ENCODE assay signal across 25 mouse cellular contexts in the genomic region with DNA sequence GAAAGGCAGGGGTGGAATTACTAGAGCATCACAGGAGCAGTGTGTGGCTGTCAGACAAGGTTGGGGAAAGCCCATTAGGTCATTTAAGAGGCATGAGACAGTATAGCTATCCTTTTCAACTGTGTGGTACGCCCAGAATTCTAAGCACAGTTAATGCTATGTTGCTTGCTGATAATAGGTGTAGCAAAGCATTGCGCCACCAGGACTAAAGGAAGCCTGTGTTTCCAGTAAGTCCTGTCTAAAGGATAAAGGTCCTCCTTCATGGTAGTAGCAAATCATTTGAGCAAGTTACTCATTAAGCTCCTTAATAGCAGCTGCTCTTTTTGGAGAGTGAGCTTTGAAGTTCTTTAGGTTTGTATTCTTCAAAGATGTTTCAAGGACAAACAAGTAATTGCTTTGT. TPM values are rescaled to one million over a fixed set of nuclear protein-coding genes. Genes with fewer than 3 reads are reported as not detected.
A peak's percentile ranks its signal among the peaks of the same experiment; 100 is the strongest.
DNase-seq lines count a peak whose midpoint lies in the region; ATAC-seq and TF ChIP-seq lines count a peak whose summit lies in the region.
"Had no signal": no experiment of that assay in that cellular context is flagged by ENCODE, and none has a peak within 500 bp of the region (broad histone marks: within the 10 kb centered on the region; RNA-seq: fewer than 3 reads in every experiment).

No protein-coding gene starts in this region.

- no peaks in the 10 kb centered on the region for H3K79me2 ChIP-seq in liver, adult 2 months (ENCODE audit: control insufficient read depth, insufficient read depth, low read length)

- ATAC-seq in liver, embryonic 12.5 days, result no peak
- peak; percentile 86 for ATAC-seq in intestine, postnatal 0 days
- no peak for ATAC-seq in erythroid progenitor cell, adult 5-6 weeks (replicated peaks; ENCODE audit: low FRiP score, poor library complexity, severe bottlenecking)
- ATAC-seq: forebrain, embryonic 13.5 days; midbrain, embryonic 16.5 days had no signal

- WGBS in liver, adult 2 months, result 22% methylated on average over 2 of the region's 2 CpGs
- WGBS in liver, embryonic 12.5 days (ENCODE audit: insufficient replicate concordance), result 48% methylated on average over 2 of the region's 2 CpGs
- WGBS in intestine, postnatal 0 days, result 52% methylated on average over 2 of the region's 2 CpGs
- WGBS in small intestine, adult 2 months, result 40% methylated on average over 2 of the region's 2 CpGs

- no peaks in the 10 kb centered on the region for H3K27me3 ChIP-seq in liver, adult 2 months (ENCODE audit: control insufficient read depth, insufficient read depth, low read length)
- no peaks in the 10 kb centered on the region for H3K27me3 ChIP-seq in liver, embryonic 12.5 days (replicated peaks)
- no peaks in the 10 kb centered on the region for H3K27me3 ChIP-seq in intestine, postnatal 0 days (replicated peaks; ENCODE audit: control insufficient read depth, insufficient read depth, low read length)
- H3K27me3 ChIP-seq in small intestine, adult 2 months (ENCODE audit: control insufficient read depth, insufficient read depth, low read length), result no peaks in the 10 kb centered on the region
- H3K27me3 ChIP-seq: embryonic facial prominence, embryonic 12.5 days; forebrain, embryonic 13.5 days; hindbrain, embryonic 15.5 days; stomach, embryonic 15.5 days had no signal

- H3K36me3 ChIP-seq in liver, adult 2 months (ENCODE audit: control insufficient read depth, insufficient read depth, low read length), result no peaks in the 10 kb centered on the region
- no peaks in the 10 kb centered on the region for H3K36me3 ChIP-seq in liver, embryonic 12.5 days
- no peaks in the 10 kb centered on the region for H3K36me3 ChIP-seq in intestine, postnatal 0 days (ENCODE audit: control insufficient read depth, insufficient read depth)
- H3K36me3 ChIP-seq in small intestine, adult 2 months (ENCODE audit: control insufficient read depth, insufficient read depth, low read length), result no peaks in the 10 kb centered on the region
- H3K36me3 ChIP-seq: embryonic facial prominence, embryonic 12.5 days; heart, embryonic 10.5 days; hindbrain, embryonic 15.5 days; stomach, embryonic 15.5 days had no signal

- no peak for TF ChIP-seq CTCF in liver, adult 2 months (IDR thresholded peaks at IDR 0.05; ENCODE audit: low read depth, low read length)
- peak; percentile 21 for TF ChIP-seq CTCF in intestine, postnatal 0 days (IDR thresholded peaks at IDR 0.05; ENCODE audit: low read depth)
- no peak for TF ChIP-seq CTCF in small intestine, adult 2 months (IDR thresholded peaks at IDR 0.05; ENCODE audit: extremely low read depth, insufficient read length, insufficient replicate concordance, low read depth, low read length)

- no peak overlapping the region for H3K9ac ChIP-seq in liver, adult 2 months (ENCODE audit: low read depth, low read length)
- no peak overlapping the region for H3K9ac ChIP-seq in liver, embryonic 12.5 days
- H3K9ac ChIP-seq in intestine, postnatal 0 days (ENCODE audit: low read depth, low read length), result no peak overlapping the region
- H3K9ac ChIP-seq: embryonic facial prominence, embryonic 12.5 days; forebrain, embryonic 13.5 days; hindbrain, embryonic 15.5 days; stomach, embryonic 15.5 days had no signal

- no peak overlapping the region for H3K4me3 ChIP-seq in liver, adult 2 months (ENCODE audit: insufficient read depth, low read depth, low read length)
- no peak overlapping the region for H3K4me3 ChIP-seq in liver, embryonic 12.5 days
- H3K4me3 ChIP-seq in intestine, postnatal 0 days (ENCODE audit: low read depth, low read length), result no peak overlapping the region
- H3K4me3 ChIP-seq in small intestine, adult 2 months (ENCODE audit: low read depth, low read length), result no peak overlapping the region
- H3K4me3 ChIP-seq: embryonic facial prominence, embryonic 12.5 days; forebrain, embryonic 13.5 days; gastrocnemius, adult 2 months; heart, embryonic 10.5 days; hindbrain, embryonic 15.5 days; left cerebral cortex, adult 2 months; stomach, embryonic 15.5 days had no signal

- H3K4me2 ChIP-seq in liver, embryonic 12.5 days, result no peak overlapping the region
- 0 out of 2 replicates have a peak overlapping the region, but pooled peaks have one; percentile 17 for H3K4me2 ChIP-seq in intestine, postnatal 0 days (replicated peaks; ENCODE audit: low read depth)
- H3K4me2 ChIP-seq: embryonic facial prominence, embryonic 12.5 days; forebrain, embryonic 13.5 days; hindbrain, embryonic 15.5 days; stomach, embryonic 15.5 days had no signal

- H3K27ac ChIP-seq in liver, adult 2 months (replicated peaks; ENCODE audit: insufficient read depth, low read depth, low read length), result no peak overlapping the region
- no peak overlapping the region for H3K27ac ChIP-seq in liver, embryonic 12.5 days
- H3K27ac ChIP-seq in intestine, postnatal 0 days (ENCODE audit: low read depth, low read length), result peak overlapping the region; percentile 62; the same call in 1 of the 2 replicates
- H3K27ac ChIP-seq in small intestine, adult 2 months (ENCODE audit: insufficient read depth, low read depth, low read length), result peak overlapping the region; percentile 89
- H3K27ac ChIP-seq: embryonic facial prominence, embryonic 12.5 days; forebrain, embryonic 13.5 days; gastrocnemius, adult 2 months; heart, embryonic 10.5 days; hindbrain, embryonic 15.5 days; left cerebral cortex, adult 2 months; macrophage; stomach, embryonic 15.5 days had no signal

- no peak for TF ChIP-seq POLR2A in liver, adult 2 months (IDR thresholded peaks at IDR 0.05; ENCODE audit: extremely low read depth, insufficient read depth, low read length)
- TF ChIP-seq POLR2A in small intestine, adult 2 months (IDR thresholded peaks at IDR 0.05; ENCODE audit: low read depth, low read length), result no peak

- no peaks in the 10 kb centered on the region for H3K9me3 ChIP-seq in liver, embryonic 12.5 days (replicated peaks)
- no peaks in the 10 kb centered on the region for H3K9me3 ChIP-seq in intestine, postnatal 0 days (ENCODE audit: control insufficient read depth)
- H3K9me3 ChIP-seq: embryonic facial prominence, embryonic 12.5 days; forebrain, embryonic 13.5 days; heart, embryonic 10.5 days; hindbrain, embryonic 15.5 days; stomach, embryonic 15.5 days had no signal

- peak; percentile 11 for DNase-seq in liver, adult 2 months (ENCODE audit: extremely low read depth, low read depth, low spot score)
- DNase-seq in kidney, postnatal 14 days, result peak; percentile 25
- no peak for DNase-seq in urinary bladder, postnatal 4 days (ENCODE audit: low spot score in 2 of 2)
- no peak for DNase-seq in layer of hippocampus, postnatal 14 days (ENCODE audit: low spot score in 2 of 2)
- DNase-seq: adrenal gland, adult 8-10 months; cerebellum, adult 18-20 months; cerebellum, postnatal 25 days; gastrocnemius, adult 2 months; layer of hippocampus, adult 9-11 months; right cerebral cortex, adult 18-20 months; right cerebral cortex, postnatal 4 days had no signal

- H3K4me1 ChIP-seq in liver, adult 2 months (ENCODE audit: control insufficient read depth, insufficient read depth, low read length), result peaks cover 4% of the 10 kb centered on the region; the same call in 1 of the 2 replicates
- no peaks in the 10 kb centered on the region for H3K4me1 ChIP-seq in liver, embryonic 12.5 days
- no peaks in the 10 kb centered on the region for H3K4me1 ChIP-seq in intestine, postnatal 0 days (replicated peaks; ENCODE audit: control insufficient read depth, insufficient read depth, low read length)
- peaks cover 7% of the 10 kb centered on the region; the same call in 1 of the 2 replicates for H3K4me1 ChIP-seq in small intestine, adult 2 months (ENCODE audit: control insufficient read depth, insufficient read depth, insufficient read length, low read length)
- H3K4me1 ChIP-seq: embryonic facial prominence, embryonic 12.5 days; forebrain, embryonic 13.5 days; heart, embryonic 10.5 days; hindbrain, embryonic 15.5 days; stomach, embryonic 15.5 days had no signal

RNA-seq across cellular contexts. Expression of gene Tspan7, which starts 13.6 kb away (rescaled TPM):
- total RNA-seq in liver, adult 2 months (2014; rRNA removed), result 11.9 and 12.7 TPM in 2 replicates
- polyA plus RNA-seq in liver, adult 2 months (2012; rRNA removed), result 18.4 and 27.0 TPM in 2 replicates
- polyA plus RNA-seq in liver, embryonic 12.5 days (2016; fragmentation: Nextera tagmentation; extraction: Ambion mirVana), result 44.1 and 44.8 TPM in 2 replicates
- polyA plus RNA-seq in intestine, postnatal 0 days (2015; fragmentation: Nextera tagmentation; extraction: Ambion mirVana), result 120 and 125 TPM in 2 replicates
- 36.1 and 71.2 TPM in 2 replicates for polyA plus RNA-seq in small intestine, adult 2 months (2012; rRNA removed)
- total RNA-seq in erythroid progenitor cell, adult 5-6 weeks (2015; ENCODE audit: low replicate concordance), result not detected in 2 replicates
- total RNA-seq in erythroid progenitor cell, adult 5-6 weeks (2017; ENCODE audit: low replicate concordance), result not detected in 2 replicates
- 1,000 to 10,000 TPM in 1 of 2 experiments, 100 to 1,000 TPM in 1; 973 to 1,092 TPM for total RNA-seq in layer of hippocampus, postnatal 14 days (2021)
- total RNA-seq: hematopoietic stem cell, adult 5-6 weeks; MEL had no signal

Comparison
In these comparisons a context has a peak if more than half of its experiments do, and no peak if none do; other contexts are left out.
1. DNase-seq: peak in liver, adult 2 months (single experiment) and kidney, postnatal 14 days (single experiment); none in urinary bladder, postnatal 4 days (0 of 2) and layer of hippocampus, postnatal 14 days (0 of 2).
2. H3K27ac ChIP-seq: peak in intestine, postnatal 0 days (single experiment) and small intestine, adult 2 months (single experiment); none in liver, adult 2 months (single experiment) and liver, embryonic 12.5 days (single experiment).